Mouse (Mus musculus) adipocyte (in vitro differentiated cells): Measurements from ENCODE around the gene Axdnd1.
"Not testable (repeated sequence)": the region's sequence is repeated elsewhere in the genome, so short reads cannot be mapped to it uniquely, and the experiment has no call there.

Experiments
- DNase-seq: peaks from one replicate; pipeline ENCODE4 v3.0.0-alpha.2; 2016; ENCODE audit warnings: low spot score

Gene Axdnd1

GRCm38 (mm10) chr1:156340847-156341246 is 80.1 kb downstream of the Axdnd1 start:
- no peak for DNase-seq

- no peak for DNase-seq
Observed at GRCm38 (mm10) chr1:156323126-156323525, 97.8 kb downstream of the Axdnd1 start.

- DNase-seq, result no peak
Observed at GRCm38 (mm10) chr1:156310630-156311029, 110.3 kb downstream of the Axdnd1 start, which contains the start of gene Nphs2. TSS of gene Nphs2 (plus strand) at chr1:156310727.

- DNase-seq, result no peak
Observed at GRCm38 (mm10) chr1:156308595-156308994, 112.4 kb downstream of the Axdnd1 start.

- no peak for DNase-seq
Observed at GRCm38 (mm10) chr1:156302911-156303749, 117.8 kb downstream of the Axdnd1 start, which contains the start of gene Tdrd5. TSS of gene Tdrd5 (minus strand) at chr1:156303664.

- no peak for DNase-seq
Observed at GRCm38 (mm10) chr1:156290016-156290415, 130.9 kb downstream of the Axdnd1 start.

- DNase-seq, result not testable (repeated sequence)
Observed at GRCm38 (mm10) chr1:156289222-156289587, 131.8 kb downstream of the Axdnd1 start.

GRCm38 (mm10) chr1:156288556-156289221 is 132.3 kb downstream of the Axdnd1 start:
- DNase-seq, result no peak

GRCm38 (mm10) chr1:156285541-156285896 is 135.4 kb downstream of the Axdnd1 start:
- DNase-seq, result no peak

- DNase-seq, result peak; percentile 47
Observed at GRCm38 (mm10) chr1:156284851-156285540, 136.0 kb downstream of the Axdnd1 start.

GRCm38 (mm10) chr1:156284207-156284606 is 136.8 kb downstream of the Axdnd1 start:
- no peak for DNase-seq

- DNase-seq, result no peak
Observed at GRCm38 (mm10) chr1:156280131-156280530, 140.8 kb downstream of the Axdnd1 start.

GRCm38 (mm10) chr1:156273647-156274046 is 147.3 kb downstream of the Axdnd1 start:
- DNase-seq, result no peak
